Mouse (Mus musculus) E14TG2a.4 (cell line): ENCODE measurements around the gene Lpin2.

Experiments
- CTCF ChIP-seq: conservative IDR thresholded peaks from 2 replicates; pipeline ENCODE4 v1.5.1; 2014; ENCODE audit warnings: low read length
- NANOG ChIP-seq: IDR thresholded peaks from 2 replicates; pipeline ENCODE4 v1.6.1; 2014; ENCODE audit warnings: borderline replicate concordance, low read length, mixed read lengths

- TF ChIP-seq CTCF (no peak), NANOG (no peak)
These were observed 21.8 kb downstream of the Lpin2 start for GRCm38 (mm10) chr17:71203998-71204808.
